Mouse (Mus musculus): ENCODE results near the gene Gpx5. TPM values are rescaled to one million over a fixed set of nuclear protein-coding genes. Genes with fewer than 3 reads are reported as not detected.

Gpx5 gene
- polyA plus RNA-seq, 1 experiment from 2014 or later = not detected

- WGBS = under 1% methylated on average over 25 of the region's 25 CpGs
- Histone ChIP-seq H3K27ac (ENCODE audit: low read depth) (no peak overlapping the region), H3K9me3 (ENCODE audit: control insufficient read depth, low read length) (no peaks in the 10 kb centered on the region), H3K27me3 (replicated peaks; ENCODE audit: control insufficient read depth, insufficient read depth, low read length) (0 out of 2 replicates have a peak, but pooled peaks cover 4% of the 10 kb centered on the region), H3K4me1 (replicated peaks; ENCODE audit: control insufficient read depth, insufficient read depth, low read length) (peaks cover 7% of the 10 kb centered on the region; the same call in 1 of the 2 replicates), H3K9ac (ENCODE audit: low read length) (peak overlapping the region; percentile 52), H3K4me2 (ENCODE audit: low read length) (peak overlapping the region; percentile 79), H3K36me3 (ENCODE audit: control insufficient read depth, insufficient read depth, low read length) (no peaks in the 10 kb centered on the region), H3K4me3 (ENCODE audit: low read depth, low read length) (peak overlapping the region; percentile 67)
- ATAC-seq (replicated peaks; ENCODE audit: low FRiP score, low TSS enrichment, low read depth) (peak; percentile 82), DNase-seq (ENCODE audit: low spot score) (peak; percentile 86)
Measured at GRCm38 (mm10) chr13:21275815-21276550, 16.5 kb downstream of the Gpx5 start.

DNA sequence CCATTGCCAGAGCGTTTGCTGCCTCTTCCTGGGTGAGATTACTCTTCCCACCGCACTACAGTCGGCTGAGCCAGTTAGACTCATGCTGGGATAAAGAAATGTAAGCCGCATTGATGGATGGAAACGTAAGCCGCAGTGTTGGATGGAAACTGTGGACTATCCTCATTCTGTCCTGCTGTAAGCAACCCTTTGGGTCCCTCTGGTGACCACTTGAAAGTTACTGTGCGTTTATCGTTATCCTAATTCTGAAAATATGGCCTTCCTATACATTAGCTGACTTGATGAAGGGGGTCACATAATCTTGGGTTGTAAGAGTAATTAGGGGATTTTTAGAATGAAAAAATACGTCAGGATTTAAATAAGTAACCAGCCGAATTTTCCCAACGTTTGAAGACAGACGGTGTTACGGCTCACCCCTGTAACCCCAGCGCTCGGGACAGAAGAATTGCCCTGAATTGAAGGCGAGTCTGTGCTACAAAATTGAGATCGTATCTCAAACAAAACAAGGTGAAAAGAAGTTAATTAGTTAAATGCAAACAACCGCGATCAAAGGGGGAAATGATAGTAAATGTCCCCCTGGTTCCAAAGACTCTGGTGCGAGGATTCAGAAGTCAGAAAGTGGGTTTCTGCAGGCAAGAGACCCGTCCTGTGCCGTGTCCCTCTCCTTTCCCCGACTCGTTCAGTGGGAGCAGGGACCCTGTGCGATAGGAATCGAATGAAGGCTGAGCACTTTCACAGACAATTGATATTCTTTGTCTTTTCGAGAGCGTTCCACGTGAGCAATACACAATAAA lies 17.3 kb downstream of the Gpx5 start:
- Histone ChIP-seq H3K4me1 (replicated peaks; ENCODE audit: control insufficient read depth, insufficient read depth, low read length) (peaks cover 7% of the 10 kb centered on the region; the same call in 1 of the 2 replicates), H3K9ac (ENCODE audit: low read length) (peak overlapping the region; percentile 52), H3K4me3 (ENCODE audit: low read depth, low read length) (peak overlapping the region; percentile 67), H3K4me2 (ENCODE audit: low read length) (peak overlapping the region; percentile 79), H3K36me3 (ENCODE audit: control insufficient read depth, insufficient read depth, low read length) (no peaks in the 10 kb centered on the region), H3K9me3 (ENCODE audit: control insufficient read depth, low read length) (no peaks in the 10 kb centered on the region), H3K27me3 (replicated peaks; ENCODE audit: control insufficient read depth, insufficient read depth, low read length) (0 out of 2 replicates have a peak, but pooled peaks cover 4% of the 10 kb centered on the region), H3K27ac (ENCODE audit: low read depth) (no peak overlapping the region)
- 1% methylated on average over 29 of the region's 29 CpGs for WGBS
- DNase-seq (ENCODE audit: low spot score) (peak; percentile 74), ATAC-seq (replicated peaks; ENCODE audit: low FRiP score, low TSS enrichment, low read depth) (peak; percentile 30; the same call in 1 of the 2 replicates)

- H3K9me3 ChIP-seq (ENCODE audit: control insufficient read depth, low read length) = no peaks in the 10 kb centered on the region
- H3K27me3 ChIP-seq (replicated peaks; ENCODE audit: control insufficient read depth, insufficient read depth, low read length) = peaks cover 3% of the 10 kb centered on the region; the same call in 1 of the 2 replicates
- no peak overlapping the region for H3K9ac ChIP-seq (ENCODE audit: low read length)
- 8% methylated on average over 1 of the region's 1 CpGs for WGBS
- DNase-seq (ENCODE audit: low spot score) (no peak), ATAC-seq (replicated peaks; ENCODE audit: low FRiP score, low TSS enrichment, low read depth) (no peak)
- H3K4me1 ChIP-seq (replicated peaks; ENCODE audit: control insufficient read depth, insufficient read depth, low read length) = no peaks in the 10 kb centered on the region
- H3K4me3 ChIP-seq (ENCODE audit: low read depth, low read length) = no peak overlapping the region
- no peaks in the 10 kb centered on the region for H3K36me3 ChIP-seq (ENCODE audit: control insufficient read depth, insufficient read depth, low read length)
- H3K4me2 ChIP-seq (ENCODE audit: low read length) = 0 out of 2 replicates have a peak overlapping the region, but pooled peaks have one; percentile 16
- no peak overlapping the region for H3K27ac ChIP-seq (ENCODE audit: low read depth)
Measured at GRCm38 (mm10) chr13:21268262-21268661, 24.3 kb downstream of the Gpx5 start.

- Histone ChIP-seq H3K27me3 (replicated peaks; ENCODE audit: control insufficient read depth, insufficient read depth, low read length) (peaks cover 3% of the 10 kb centered on the region; the same call in 1 of the 2 replicates), H3K36me3 (ENCODE audit: control insufficient read depth, insufficient read depth, low read length) (no peaks in the 10 kb centered on the region), H3K9me3 (ENCODE audit: control insufficient read depth, low read length) (no peaks in the 10 kb centered on the region), H3K9ac (ENCODE audit: low read length) (no peak overlapping the region), H3K4me3 (ENCODE audit: low read depth, low read length) (no peak overlapping the region), H3K4me2 (ENCODE audit: low read length) (no peak overlapping the region), H3K27ac (ENCODE audit: low read depth) (no peak overlapping the region), H3K4me1 (replicated peaks; ENCODE audit: control insufficient read depth, insufficient read depth, low read length) (no peaks in the 10 kb centered on the region)
- 26% methylated on average over 4 of the region's 4 CpGs for WGBS
- DNase-seq (ENCODE audit: low spot score) (no peak), ATAC-seq (replicated peaks; ENCODE audit: low FRiP score, low TSS enrichment, low read depth) (no peak)
Measured at GRCm38 (mm10) chr13:21267541-21267940, 25.0 kb downstream of the Gpx5 start.

DNA sequence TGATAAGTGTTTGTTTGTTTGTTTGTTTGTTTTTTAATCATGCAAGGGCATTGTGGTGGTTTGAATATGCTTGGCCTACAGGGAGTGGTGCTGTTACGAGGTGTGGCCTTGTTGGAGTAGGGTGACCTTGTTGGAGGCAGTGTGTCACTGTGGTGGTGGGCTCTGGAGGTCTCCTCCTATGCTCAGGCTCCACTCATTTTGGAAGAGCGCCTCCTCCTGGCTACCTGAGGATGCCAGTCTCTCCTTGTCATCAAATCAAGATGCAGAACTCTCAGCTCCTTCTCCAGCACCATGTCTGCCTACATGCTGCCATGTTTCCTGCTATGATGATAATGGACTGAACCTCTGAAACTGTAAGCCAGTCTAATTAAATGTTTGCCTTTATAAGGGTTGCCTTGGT lies 26.8 kb downstream of the Gpx5 start:
- Histone ChIP-seq H3K9me3 (ENCODE audit: control insufficient read depth, low read length) (no peaks in the 10 kb centered on the region), H3K4me3 (ENCODE audit: low read depth, low read length) (no peak overlapping the region), H3K27me3 (replicated peaks; ENCODE audit: control insufficient read depth, insufficient read depth, low read length) (peaks cover 3% of the 10 kb centered on the region; the same call in 1 of the 2 replicates), H3K4me1 (replicated peaks; ENCODE audit: control insufficient read depth, insufficient read depth, low read length) (no peaks in the 10 kb centered on the region), H3K36me3 (ENCODE audit: control insufficient read depth, insufficient read depth, low read length) (no peaks in the 10 kb centered on the region), H3K4me2 (ENCODE audit: low read length) (no peak overlapping the region), H3K9ac (ENCODE audit: low read length) (no peak overlapping the region), H3K27ac (ENCODE audit: low read depth) (no peak overlapping the region)
- WGBS = 56% methylated on average over 2 of the region's 2 CpGs
- ATAC-seq (replicated peaks; ENCODE audit: low FRiP score, low TSS enrichment, low read depth) (no peak), DNase-seq (ENCODE audit: low spot score) (no peak)

DNA sequence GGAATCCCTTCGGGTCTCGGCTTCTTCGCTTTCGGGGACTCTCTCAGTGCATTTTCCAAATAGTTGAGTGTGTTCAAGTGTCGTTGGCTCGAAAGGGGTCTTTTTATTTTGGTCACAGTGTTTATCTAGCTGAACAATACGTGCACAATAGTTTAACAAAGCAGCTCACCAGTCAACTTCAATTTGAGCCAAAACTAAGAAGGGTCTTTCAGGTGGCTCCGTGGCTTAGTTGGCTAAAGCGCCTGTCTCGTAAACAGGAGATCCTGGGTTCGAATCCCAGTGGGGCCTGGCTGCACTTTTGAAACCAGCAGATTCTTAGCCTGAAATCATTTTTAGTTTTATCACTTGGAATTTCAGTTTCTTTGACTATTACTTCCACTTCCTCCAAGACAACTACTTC lies 28.2 kb downstream of the Gpx5 start:
- ATAC-seq (replicated peaks; ENCODE audit: low FRiP score, low TSS enrichment, low read depth) = no peak; the same call in 1 of the 2 replicates
- Histone ChIP-seq H3K27ac (ENCODE audit: low read depth) (no peak overlapping the region), H3K36me3 (ENCODE audit: control insufficient read depth, insufficient read depth, low read length) (no peaks in the 10 kb centered on the region), H3K9ac (ENCODE audit: low read length) (no peak overlapping the region), H3K4me1 (replicated peaks; ENCODE audit: control insufficient read depth, insufficient read depth, low read length) (no peaks in the 10 kb centered on the region), H3K4me3 (ENCODE audit: low read depth, low read length) (peak overlapping the region; percentile 41), H3K27me3 (replicated peaks; ENCODE audit: control insufficient read depth, insufficient read depth, low read length) (peaks cover 3% of the 10 kb centered on the region; the same call in 1 of the 2 replicates), H3K4me2 (ENCODE audit: low read length) (peak overlapping the region; percentile 45), H3K9me3 (ENCODE audit: control insufficient read depth, low read length) (no peaks in the 10 kb centered on the region)
- WGBS = 4% methylated on average over 11 of the region's 11 CpGs
- peak; percentile 89 for DNase-seq (ENCODE audit: low spot score)

GRCm38 (mm10) chr13:21263910-21264309 lies 28.6 kb downstream of the Gpx5 start:
- no peaks in the 10 kb centered on the region for H3K9me3 ChIP-seq (ENCODE audit: control insufficient read depth, low read length)
- H3K27ac ChIP-seq (ENCODE audit: low read depth) = no peak overlapping the region
- no peaks in the 10 kb centered on the region for H3K36me3 ChIP-seq (ENCODE audit: control insufficient read depth, insufficient read depth, low read length)
- peaks cover 3% of the 10 kb centered on the region; the same call in 1 of the 2 replicates for H3K27me3 ChIP-seq (replicated peaks; ENCODE audit: control insufficient read depth, insufficient read depth, low read length)
- DNase-seq (ENCODE audit: low spot score) (no peak), ATAC-seq (replicated peaks; ENCODE audit: low FRiP score, low TSS enrichment, low read depth) (no peak)
- peak overlapping the region; percentile 45 for H3K4me2 ChIP-seq (ENCODE audit: low read length)
- peak overlapping the region; percentile 41 for H3K4me3 ChIP-seq (ENCODE audit: low read depth, low read length)
- WGBS = 4% methylated on average over 11 of the region's 11 CpGs
- H3K9ac ChIP-seq (ENCODE audit: low read length) = no peak overlapping the region; the same call in 1 of the 2 replicates
- H3K4me1 ChIP-seq (replicated peaks; ENCODE audit: control insufficient read depth, insufficient read depth, low read length) = no peaks in the 10 kb centered on the region; the same call in 1 of the 2 replicates

GRCm38 (mm10) chr13:21262787-21263461 lies 29.6 kb downstream of the Gpx5 start:
- Histone ChIP-seq H3K4me1 (replicated peaks; ENCODE audit: control insufficient read depth, insufficient read depth, low read length) (no peaks in the 10 kb centered on the region; the same call in 1 of the 2 replicates), H3K4me2 (ENCODE audit: low read length) (0 out of 2 replicates have a peak overlapping the region, but pooled peaks have one; percentile 45), H3K4me3 (ENCODE audit: low read depth, low read length) (no peak overlapping the region), H3K9me3 (ENCODE audit: control insufficient read depth, low read length) (no peaks in the 10 kb centered on the region), H3K27ac (ENCODE audit: low read depth) (no peak overlapping the region), H3K9ac (ENCODE audit: low read length) (no peak overlapping the region), H3K27me3 (replicated peaks; ENCODE audit: control insufficient read depth, insufficient read depth, low read length) (peaks cover 6% of the 10 kb centered on the region; the same call in 1 of the 2 replicates), H3K36me3 (ENCODE audit: control insufficient read depth, insufficient read depth, low read length) (no peaks in the 10 kb centered on the region)
- 62% methylated on average over 4 of the region's 4 CpGs for WGBS
- no peak for ATAC-seq (replicated peaks; ENCODE audit: low FRiP score, low TSS enrichment, low read depth)
- DNase-seq (ENCODE audit: low spot score) = no peak
